Comparison of ENCODE assay signal across 17 mouse cellular contexts in genomic region chr6:51381465-51381864, GRCm38 (mm10). TPM values are rescaled to one million over a fixed set of nuclear protein-coding genes. Genes with fewer than 3 reads are reported as not detected.
DNase-seq lines count a peak whose midpoint lies in the region; ATAC-seq and TF ChIP-seq lines count a peak whose summit lies in the region.
"Had no signal": no experiment of that assay in that cellular context is flagged by ENCODE, and none has a peak within 500 bp of the region (broad histone marks: within the 10 kb centered on the region; RNA-seq: fewer than 3 reads in every experiment).

No protein-coding gene starts in this region.

- TF ChIP-seq CTCF in lung, postnatal 0 days (IDR thresholded peaks at IDR 0.05): no peak

- H3K9me3 ChIP-seq in lung, postnatal 0 days (ENCODE audit: low read length): no peaks in the 10 kb centered on the region
- H3K9me3 ChIP-seq in embryonic facial prominence, embryonic 10.5 days: no peaks in the 10 kb centered on the region
- H3K9me3 ChIP-seq in stomach, embryonic 16.5 days (replicated peaks; ENCODE audit: control insufficient read depth, low read length): no peaks in the 10 kb centered on the region
- H3K9me3 ChIP-seq: heart, embryonic 15.5 days had no signal

- no peaks in the 10 kb centered on the region for H3K36me3 ChIP-seq in lung, postnatal 0 days (ENCODE audit: insufficient read depth, low read length)
- H3K36me3 ChIP-seq in embryonic facial prominence, embryonic 10.5 days (replicated peaks): no peaks in the 10 kb centered on the region
- no peaks in the 10 kb centered on the region for H3K36me3 ChIP-seq in stomach, embryonic 16.5 days (ENCODE audit: control insufficient read depth, insufficient read depth, low read length)
- H3K36me3 ChIP-seq: heart, embryonic 15.5 days had no signal

- ATAC-seq in lung, postnatal 0 days: peak; percentile 50
- ATAC-seq in CD4-positive, CD25-positive, alpha-beta regulatory T cell, adult 4 months: peak; percentile 68
- no peak for ATAC-seq in stomach, embryonic 16.5 days (ENCODE audit: insufficient read depth, low FRiP score)
- ATAC-seq: forebrain, embryonic 16.5 days; intestine, embryonic 16.5 days had no signal

- WGBS in lung, postnatal 0 days: 22% methylated on average over 9 of the region's 9 CpGs
- WGBS in embryonic facial prominence, embryonic 10.5 days: 35% methylated on average over 9 of the region's 9 CpGs
- WGBS in stomach, embryonic 16.5 days: 43% methylated on average over 9 of the region's 9 CpGs

- H3K4me2 ChIP-seq in lung, postnatal 0 days (replicated peaks; ENCODE audit: low read depth, low read length): no peak overlapping the region
- H3K4me2 ChIP-seq in stomach, embryonic 16.5 days (ENCODE audit: low read depth, low read length): no peak overlapping the region
- H3K4me2 ChIP-seq: heart, embryonic 15.5 days; midbrain, embryonic 11.5 days had no signal

- H3K4me3 ChIP-seq in lung, postnatal 0 days (ENCODE audit: low read depth, low read length): no peak overlapping the region
- no peak overlapping the region for H3K4me3 ChIP-seq in embryonic facial prominence, embryonic 10.5 days
- H3K4me3 ChIP-seq in stomach, embryonic 16.5 days (replicated peaks; ENCODE audit: low read length): no peak overlapping the region
- H3K4me3 ChIP-seq: heart, embryonic 15.5 days; myocyte had no signal

- DNase-seq in lung, postnatal 0 days (ENCODE audit: low spot score): peak; percentile 58
- no peak for DNase-seq in lung, postnatal 25 days (ENCODE audit: low spot score)
- peak; percentile 41 for DNase-seq in embryonic facial prominence, embryonic 10.5 days (ENCODE audit: low spot score)
- DNase-seq in left cerebral cortex, adult 9 months (ENCODE audit: low spot score in 2 of 2): no peak
- no peak for DNase-seq in right cerebral cortex, postnatal 4 days
- DNase-seq: adrenal gland, adult 8-10 months; cerebellum, adult 9-10 months; liver; right cerebral cortex, adult 18-20 months; spleen, adult 18-20 months had no signal

- no peak overlapping the region for H3K9ac ChIP-seq in lung, postnatal 0 days (replicated peaks; ENCODE audit: low read depth)
- H3K9ac ChIP-seq in stomach, embryonic 16.5 days (ENCODE audit: low read length): peak overlapping the region; percentile 35; the same call in 1 of the 2 replicates
- H3K9ac ChIP-seq: heart, embryonic 15.5 days had no signal

- TF ChIP-seq EP300 in lung, postnatal 0 days (IDR thresholded peaks at IDR 0.05): no peak

- no peaks in the 10 kb centered on the region for H3K27me3 ChIP-seq in lung, postnatal 0 days (replicated peaks; ENCODE audit: insufficient read depth, low read length)
- no peaks in the 10 kb centered on the region for H3K27me3 ChIP-seq in embryonic facial prominence, embryonic 10.5 days (replicated peaks; ENCODE audit: low read depth, poor library complexity, severe bottlenecking)
- H3K27me3 ChIP-seq in stomach, embryonic 16.5 days (ENCODE audit: control insufficient read depth, insufficient read depth, low read length): no peaks in the 10 kb centered on the region
- H3K27me3 ChIP-seq: heart, embryonic 15.5 days had no signal

- no peaks in the 10 kb centered on the region for H3K4me1 ChIP-seq in lung, postnatal 0 days (ENCODE audit: insufficient read depth, low read depth, low read length)
- H3K4me1 ChIP-seq in embryonic facial prominence, embryonic 10.5 days: peaks cover 29% of the 10 kb centered on the region
- H3K4me1 ChIP-seq in stomach, embryonic 16.5 days (ENCODE audit: control insufficient read depth, insufficient read depth, low read length): peaks cover 3% of the 10 kb centered on the region; the same call in 1 of the 2 replicates

- no peak overlapping the region for H3K27ac ChIP-seq in lung, postnatal 0 days (ENCODE audit: low read length)
- no peak overlapping the region; the same call in 1 of the 2 replicates for H3K27ac ChIP-seq in embryonic facial prominence, embryonic 10.5 days (replicated peaks)
- H3K27ac ChIP-seq in stomach, embryonic 16.5 days (ENCODE audit: low read length): peak overlapping the region; percentile 55
- H3K27ac ChIP-seq: heart, embryonic 15.5 days had no signal

RNA-seq across cellular contexts. Expression of gene Nfe2l3, which starts 51.0 kb away (rescaled TPM):
- polyA plus RNA-seq in lung, postnatal 0 days (2015; fragmentation: Nextera tagmentation; extraction: Ambion mirVana): 2.9 and 3.0 TPM in 2 replicates
- 1 to 10 TPM in 1 of 2 experiments, under 1 TPM in 1; 0.84 to 1.1 TPM for polyA plus RNA-seq in CD4-positive, CD25-positive, alpha-beta regulatory T cell, adult 4 months (2017; shearing (Covaris generic))
- polyA plus RNA-seq in embryonic facial prominence, embryonic 10.5 days (2016; fragmentation: Nextera tagmentation; extraction: Ambion mirVana): 1.3 and 1.6 TPM in 2 replicates
- 7.0 and 7.4 TPM in 2 replicates for polyA plus RNA-seq in stomach, embryonic 16.5 days (2015; fragmentation: Nextera tagmentation; extraction: Ambion mirVana)

Comparison
In these comparisons a context has a peak if more than half of its experiments do, and no peak if none do; other contexts are left out.
1. DNase-seq: peak in lung, postnatal 0 days (single experiment) and embryonic facial prominence, embryonic 10.5 days (single experiment); none in lung, postnatal 25 days (single experiment), left cerebral cortex, adult 9 months (0 of 2) and right cerebral cortex, postnatal 4 days (single experiment).